Mouse (Mus musculus): ENCODE results near the gene Gm10577. TPM values are rescaled to one million over a fixed set of nuclear protein-coding genes. Genes with fewer than 3 reads are reported as not detected.

Gm10577 gene
- polyA plus RNA-seq (2015; fragmentation: Nextera tagmentation; extraction: Ambion mirVana): not detected in 2 replicates

DNA sequence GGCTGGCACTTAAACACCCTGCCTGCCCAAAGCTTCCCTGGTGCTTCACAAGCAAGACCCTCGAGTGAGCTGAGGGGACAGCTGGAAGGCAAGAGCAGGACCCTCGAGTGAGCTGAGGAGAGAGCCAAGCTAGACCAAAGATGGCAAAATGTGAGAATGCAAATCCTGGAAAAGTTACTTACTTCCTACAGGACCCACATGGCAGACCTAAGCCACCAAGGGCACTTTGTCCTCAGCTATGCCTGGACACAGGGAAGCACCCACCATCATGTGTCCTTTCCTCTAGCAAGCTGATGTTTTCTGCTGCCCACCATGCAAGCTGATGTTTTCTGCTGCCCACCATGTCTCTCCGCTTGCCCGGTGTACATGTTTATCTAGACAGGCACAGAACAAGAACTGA, at the start of gene Gm10577:
Gene Gm10577 (minus strand): TSS at position 101 of the 400 bp plus-strand sequence.
- 73% methylated on average over 4 of the region's 4 CpGs for WGBS
- H3K4me2 ChIP-seq (ENCODE audit: low read depth, low read length): no peak within 1 kb of the TSS

DNA sequence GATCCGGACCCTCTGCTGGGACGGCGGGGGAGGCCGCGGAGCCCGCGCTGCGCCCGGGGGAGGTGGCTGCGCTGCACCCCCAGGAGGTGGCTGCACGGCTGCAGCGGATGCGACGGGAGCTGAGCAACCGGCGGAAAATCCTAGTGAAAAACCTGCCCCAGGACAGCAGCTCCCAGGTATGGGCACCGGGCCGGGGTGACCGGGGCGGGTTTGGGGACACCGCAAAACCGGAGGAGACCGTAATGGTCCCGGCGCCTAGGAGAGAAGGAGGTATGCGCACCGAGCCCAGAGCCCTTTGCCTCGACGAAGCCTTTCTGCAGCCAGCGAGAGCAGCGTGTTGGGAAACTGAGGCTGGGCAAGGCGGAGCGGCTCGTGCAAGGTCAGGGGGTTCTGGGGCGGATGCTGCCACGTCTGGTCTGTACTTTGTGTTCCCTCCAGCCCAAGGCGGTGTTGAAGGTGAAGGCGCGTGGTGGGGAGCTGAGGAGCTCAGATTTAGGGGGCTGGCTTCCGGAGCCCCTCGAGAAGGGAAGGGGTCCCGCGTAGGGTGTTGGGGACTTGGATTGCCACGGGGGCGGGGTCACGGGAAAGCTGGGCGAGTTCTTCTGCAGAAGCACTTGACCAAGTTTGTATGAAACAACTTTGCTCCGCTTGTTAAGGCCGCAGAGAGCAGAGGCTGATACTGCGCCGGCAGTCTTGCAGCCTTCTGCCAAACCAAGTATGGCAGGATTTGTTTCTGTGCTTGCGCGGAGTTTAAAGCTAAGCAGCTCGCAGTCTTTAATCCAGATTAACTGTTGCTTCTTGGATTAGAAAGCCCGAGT, 48.9 kb upstream of the Gm10577 start:
- WGBS: 1% methylated on average over 54 of the region's 55 CpGs
- Histone ChIP-seq H3K9me3 (ENCODE audit: control insufficient read depth, low read length) (no peaks in the 10 kb centered on the region), H3K27ac (ENCODE audit: low read length) (peak overlapping the region; percentile 69; the same call in 1 of the 2 replicates), H3K36me3 (ENCODE audit: control insufficient read depth, insufficient read depth, low read length) (no peaks in the 10 kb centered on the region), H3K27me3 (ENCODE audit: control insufficient read depth, insufficient read depth, low read depth, low read length) (no peaks in the 10 kb centered on the region), H3K4me3 (ENCODE audit: low read length) (peak overlapping the region; percentile 87), H3K4me2 (ENCODE audit: low read depth, low read length) (peak overlapping the region; percentile 86), H3K4me1 (replicated peaks; ENCODE audit: control insufficient read depth, insufficient read depth, low read length) (peaks cover 5% of the 10 kb centered on the region), H3K9ac (ENCODE audit: low read length) (peak overlapping the region; percentile 85)
- peak; percentile 63 for ATAC-seq (ENCODE audit: low read depth)

More for the DNA sequence above, at the start of gene Gm10577:
- Histone ChIP-seq H3K27me3 (ENCODE audit: control insufficient read depth, insufficient read depth, low read depth, low read length) (no peaks in the 10 kb centered on the region), H3K9me3 (ENCODE audit: control insufficient read depth, low read length) (peaks cover 2% of the 10 kb centered on the region; the same call in 1 of the 2 replicates), H3K36me3 (ENCODE audit: control insufficient read depth, insufficient read depth, low read length) (no peaks in the 10 kb centered on the region), H3K4me3 (ENCODE audit: low read length) (no peak within 1 kb of the TSS), H3K9ac (ENCODE audit: low read length) (no peak within 1 kb of the TSS), H3K4me1 (replicated peaks; ENCODE audit: control insufficient read depth, insufficient read depth, low read length) (no peaks in the 10 kb centered on the region), H3K27ac (ENCODE audit: low read length) (no peak within 1 kb of the TSS)
- no peak for ATAC-seq (ENCODE audit: low read depth)

DNA sequence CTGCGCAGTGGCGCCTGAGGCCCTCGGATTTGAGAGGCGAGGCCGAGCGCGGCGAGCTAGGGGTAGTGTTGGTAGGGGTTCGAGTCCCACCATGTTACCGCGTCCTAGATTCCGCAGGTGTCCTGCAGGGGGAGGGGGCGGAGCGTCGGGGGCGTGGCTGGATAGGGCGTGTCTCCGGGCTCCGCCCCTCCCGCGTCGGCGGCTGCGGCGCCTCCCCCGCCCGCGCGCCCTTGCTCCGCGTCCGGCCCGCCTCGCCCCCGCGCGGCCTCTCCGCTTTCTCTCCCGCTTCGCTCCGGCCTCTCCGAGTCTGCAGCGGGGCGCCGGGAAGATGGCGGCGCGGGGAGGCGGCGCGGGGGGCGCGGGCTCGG, 48.3 kb upstream of the Gm10577 start, which contains the start of gene Raver2:
Gene Raver2 (plus strand): TSS at position 198 of the 368 bp plus-strand sequence.
- H3K4me3 ChIP-seq (ENCODE audit: low read length): peak within 1 kb of the TSS; percentile 87

DNA sequence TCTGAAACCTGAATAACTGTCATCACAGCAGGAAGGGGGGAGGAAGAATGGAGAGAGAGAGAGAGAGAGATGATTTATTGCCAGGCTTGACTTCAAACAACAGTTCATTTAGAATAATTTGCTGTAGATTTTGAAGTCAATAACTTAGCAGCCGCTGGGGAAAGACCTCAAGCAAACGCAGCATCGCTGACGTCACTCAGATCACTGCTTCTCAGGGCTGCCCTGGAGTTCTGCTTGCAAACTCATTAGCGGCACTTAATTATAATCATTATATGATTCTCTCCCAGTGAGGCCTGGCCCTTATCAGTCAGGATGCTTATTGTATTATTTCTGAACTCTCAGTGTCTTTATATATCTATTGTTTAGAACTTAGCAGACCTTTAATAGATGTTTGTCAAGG, 45.9 kb upstream of the Gm10577 start:
- 32% methylated on average over 5 of the region's 5 CpGs for WGBS
- Histone ChIP-seq H3K4me2 (ENCODE audit: low read depth, low read length) (no peak overlapping the region), H3K4me1 (replicated peaks; ENCODE audit: control insufficient read depth, insufficient read depth, low read length) (peaks cover 5% of the 10 kb centered on the region), H3K4me3 (ENCODE audit: low read length) (no peak overlapping the region), H3K27me3 (ENCODE audit: control insufficient read depth, insufficient read depth, low read depth, low read length) (no peaks in the 10 kb centered on the region), H3K36me3 (ENCODE audit: control insufficient read depth, insufficient read depth, low read length) (no peaks in the 10 kb centered on the region), H3K9me3 (ENCODE audit: control insufficient read depth, low read length) (no peaks in the 10 kb centered on the region), H3K9ac (ENCODE audit: low read length) (no peak overlapping the region), H3K27ac (ENCODE audit: low read length) (no peak overlapping the region)
- no peak for ATAC-seq (ENCODE audit: low read depth)

More for the DNA sequence above, 48.3 kb upstream of the Gm10577 start, which contains the start of gene Raver2:
- H3K27me3 ChIP-seq (ENCODE audit: control insufficient read depth, insufficient read depth, low read depth, low read length): no peaks in the 10 kb centered on the region
- peak within 1 kb of the TSS; percentile 69; the same call in 1 of the 2 replicates for H3K27ac ChIP-seq (ENCODE audit: low read length)
- peak within 1 kb of the TSS; percentile 85 for H3K9ac ChIP-seq (ENCODE audit: low read length)
- H3K36me3 ChIP-seq (ENCODE audit: control insufficient read depth, insufficient read depth, low read length): no peaks in the 10 kb centered on the region
- 2% methylated on average over 29 of the region's 54 CpGs for WGBS
- ATAC-seq (ENCODE audit: low read depth): peak; percentile 90
- H3K4me2 ChIP-seq (ENCODE audit: low read depth, low read length): peak within 1 kb of the TSS; percentile 86
- no peaks in the 10 kb centered on the region for H3K9me3 ChIP-seq (ENCODE audit: control insufficient read depth, low read length)
- peaks cover 5% of the 10 kb centered on the region for H3K4me1 ChIP-seq (replicated peaks; ENCODE audit: control insufficient read depth, insufficient read depth, low read length)

DNA sequence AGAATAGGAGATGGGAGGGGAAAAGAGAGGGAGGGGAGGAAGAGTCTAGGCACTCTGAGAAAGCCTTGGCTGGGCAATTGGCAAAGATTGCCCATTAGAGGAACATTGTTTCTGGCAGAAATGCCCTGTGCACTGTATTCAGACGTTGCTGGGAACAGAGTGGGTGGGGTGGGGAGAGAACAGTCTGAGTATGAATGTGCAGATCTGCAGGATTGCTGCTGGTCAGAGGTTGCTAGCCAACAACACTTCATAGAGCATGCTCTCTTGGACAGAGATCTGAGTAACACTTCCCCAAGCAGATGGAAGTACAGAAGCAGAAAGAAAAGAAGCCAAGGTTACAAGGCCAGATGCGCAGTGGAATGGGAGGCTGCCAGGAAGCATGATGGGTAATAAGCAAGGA, 41.6 kb upstream of the Gm10577 start:
- WGBS: 39% methylated on average over 2 of the region's 2 CpGs

DNA sequence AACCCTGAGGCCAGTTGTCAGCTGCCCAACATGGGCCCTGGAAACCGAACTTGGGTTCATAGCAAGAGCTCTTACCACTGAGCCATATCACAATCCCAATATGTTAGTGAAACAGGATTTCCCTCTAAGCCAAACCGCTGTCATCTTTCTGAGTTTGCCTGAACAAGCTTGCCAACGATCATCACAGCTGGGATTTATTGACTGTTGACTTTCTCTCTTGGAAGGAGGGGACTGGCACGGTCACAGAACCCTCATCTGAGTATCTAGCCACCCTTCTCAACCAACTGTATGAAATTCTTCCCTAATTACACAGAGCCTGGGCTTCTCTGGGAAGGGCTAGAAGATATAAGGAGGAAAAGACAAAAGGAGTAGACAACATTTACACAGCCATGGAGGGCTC, 26.1 kb upstream of the Gm10577 start:
- H3K27ac ChIP-seq (ENCODE audit: low read length): no peak overlapping the region
- no peaks in the 10 kb centered on the region; the same call in 1 of the 2 replicates for H3K4me1 ChIP-seq (replicated peaks; ENCODE audit: control insufficient read depth, insufficient read depth, low read length)
- WGBS: 41% methylated on average over 4 of the region's 4 CpGs
- H3K9ac ChIP-seq (ENCODE audit: low read length): no peak overlapping the region
- no peaks in the 10 kb centered on the region for H3K36me3 ChIP-seq (ENCODE audit: control insufficient read depth, insufficient read depth, low read length)
- no peak for ATAC-seq (ENCODE audit: low read depth)
- no peaks in the 10 kb centered on the region for H3K9me3 ChIP-seq (ENCODE audit: control insufficient read depth, low read length)
- H3K4me3 ChIP-seq (ENCODE audit: low read length): no peak overlapping the region
- no peak overlapping the region for H3K4me2 ChIP-seq (ENCODE audit: low read depth, low read length)
- no peaks in the 10 kb centered on the region for H3K27me3 ChIP-seq (ENCODE audit: control insufficient read depth, insufficient read depth, low read depth, low read length)

More for the DNA sequence above, 41.6 kb upstream of the Gm10577 start:
- Histone ChIP-seq H3K4me1 (replicated peaks; ENCODE audit: control insufficient read depth, insufficient read depth, low read length) (no peaks in the 10 kb centered on the region), H3K9me3 (ENCODE audit: control insufficient read depth, low read length) (0 out of 2 replicates have a peak, but pooled peaks cover 3% of the 10 kb centered on the region), H3K4me3 (ENCODE audit: low read length) (no peak overlapping the region), H3K9ac (ENCODE audit: low read length) (no peak overlapping the region), H3K36me3 (ENCODE audit: control insufficient read depth, insufficient read depth, low read length) (no peaks in the 10 kb centered on the region), H3K4me2 (ENCODE audit: low read depth, low read length) (no peak overlapping the region), H3K27ac (ENCODE audit: low read length) (no peak overlapping the region), H3K27me3 (ENCODE audit: control insufficient read depth, insufficient read depth, low read depth, low read length) (no peaks in the 10 kb centered on the region)
- ATAC-seq (ENCODE audit: low read depth): peak; percentile 99

DNA sequence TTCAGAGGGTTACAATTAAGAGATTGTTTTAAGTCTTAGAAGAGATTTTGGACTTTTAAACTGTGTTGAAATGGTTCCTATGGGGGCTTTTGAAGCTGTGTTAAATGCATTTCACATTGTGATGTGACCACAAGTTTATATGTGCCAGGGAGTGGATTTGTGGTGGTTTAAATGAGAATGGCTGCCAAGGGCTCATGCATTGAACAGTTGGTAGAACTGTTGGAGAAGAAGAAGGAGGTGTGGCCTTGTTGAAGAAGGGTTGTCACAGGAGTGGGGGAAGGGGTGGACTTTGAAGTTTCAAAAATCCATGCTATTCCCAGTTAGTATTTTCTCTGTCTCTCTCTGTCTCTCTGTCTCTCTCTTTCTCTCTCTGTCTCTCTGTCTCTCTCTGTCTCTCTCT, 23.7 kb upstream of the Gm10577 start:
- 0 out of 2 replicates have a peak overlapping the region, but pooled peaks have one; percentile 18 for H3K27ac ChIP-seq (ENCODE audit: low read length)
- no peak overlapping the region for H3K4me2 ChIP-seq (ENCODE audit: low read depth, low read length)
- no peak overlapping the region for H3K9ac ChIP-seq (ENCODE audit: low read length)
- no peaks in the 10 kb centered on the region for H3K9me3 ChIP-seq (ENCODE audit: control insufficient read depth, low read length)
- peak; percentile 48 for ATAC-seq (ENCODE audit: low read depth)
- no peak overlapping the region for H3K4me3 ChIP-seq (ENCODE audit: low read length)
- H3K27me3 ChIP-seq (ENCODE audit: control insufficient read depth, insufficient read depth, low read depth, low read length): no peaks in the 10 kb centered on the region
- H3K36me3 ChIP-seq (ENCODE audit: control insufficient read depth, insufficient read depth, low read length): no peaks in the 10 kb centered on the region
- no peaks in the 10 kb centered on the region; the same call in 1 of the 2 replicates for H3K4me1 ChIP-seq (replicated peaks; ENCODE audit: control insufficient read depth, insufficient read depth, low read length)

DNA sequence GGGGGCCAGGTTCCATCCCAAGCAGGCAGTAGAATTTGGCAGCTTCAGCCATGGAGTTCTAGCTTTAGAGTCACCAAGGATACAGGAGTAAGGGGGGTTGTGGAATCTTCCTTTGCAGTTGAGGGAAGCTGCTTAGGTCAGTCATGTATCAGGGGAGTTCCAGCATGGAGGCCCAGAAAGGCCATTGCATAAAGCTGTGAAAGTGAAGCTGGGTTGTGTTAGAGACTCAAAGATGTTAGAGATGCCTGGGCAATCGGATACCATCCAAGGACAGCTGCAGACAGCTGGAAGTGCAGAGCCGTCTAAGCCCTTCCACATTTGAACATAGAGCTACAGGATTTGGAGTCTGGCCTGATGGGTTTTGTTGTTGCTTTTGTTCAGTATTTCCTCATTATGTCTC, 23.2 kb upstream of the Gm10577 start:
- Histone ChIP-seq H3K4me3 (ENCODE audit: low read length) (no peak overlapping the region), H3K9me3 (ENCODE audit: control insufficient read depth, low read length) (no peaks in the 10 kb centered on the region), H3K4me1 (replicated peaks; ENCODE audit: control insufficient read depth, insufficient read depth, low read length) (no peaks in the 10 kb centered on the region; the same call in 1 of the 2 replicates), H3K36me3 (ENCODE audit: control insufficient read depth, insufficient read depth, low read length) (no peaks in the 10 kb centered on the region), H3K27ac (ENCODE audit: low read length) (0 out of 2 replicates have a peak overlapping the region, but pooled peaks have one; percentile 44), H3K27me3 (ENCODE audit: control insufficient read depth, insufficient read depth, low read depth, low read length) (no peaks in the 10 kb centered on the region), H3K4me2 (ENCODE audit: low read depth, low read length) (no peak overlapping the region), H3K9ac (ENCODE audit: low read length) (no peak overlapping the region)
- ATAC-seq (ENCODE audit: low read depth): peak; percentile 88
- WGBS: 55% methylated on average over 2 of the region's 2 CpGs

DNA sequence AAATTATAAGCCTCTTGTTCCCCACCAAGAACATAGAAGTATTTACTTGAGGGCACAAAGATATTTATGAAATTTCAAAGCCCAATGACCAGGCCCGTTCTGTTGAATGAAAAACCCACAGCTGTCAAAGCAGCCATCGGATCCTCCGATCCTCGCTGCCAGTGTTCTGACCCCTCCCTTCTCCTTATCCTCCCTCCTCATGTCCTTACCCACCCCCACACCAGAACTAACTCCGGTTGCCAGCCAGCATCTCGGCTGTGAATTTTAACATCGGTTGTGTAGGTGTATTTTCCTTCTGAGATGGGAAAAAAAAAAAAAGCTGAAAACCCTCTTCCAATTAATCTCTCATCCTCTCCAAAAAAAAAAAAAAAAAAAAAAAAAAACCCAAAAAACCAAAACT, 16.7 kb upstream of the Gm10577 start:
- Histone ChIP-seq H3K27me3 (ENCODE audit: control insufficient read depth, insufficient read depth, low read depth, low read length) (no peaks in the 10 kb centered on the region), H3K4me2 (ENCODE audit: low read depth, low read length) (no peak overlapping the region), H3K4me3 (ENCODE audit: low read length) (no peak overlapping the region), H3K9me3 (ENCODE audit: control insufficient read depth, low read length) (no peaks in the 10 kb centered on the region), H3K36me3 (ENCODE audit: control insufficient read depth, insufficient read depth, low read length) (no peaks in the 10 kb centered on the region), H3K4me1 (replicated peaks; ENCODE audit: control insufficient read depth, insufficient read depth, low read length) (no peaks in the 10 kb centered on the region), H3K9ac (ENCODE audit: low read length) (no peak overlapping the region), H3K27ac (ENCODE audit: low read length) (no peak overlapping the region)
- WGBS: 66% methylated on average over 7 of the region's 7 CpGs
- ATAC-seq (ENCODE audit: low read depth): no peak

Data from lung, embryonic 16.5 days (tissue).